Mouse (Mus musculus): Measurements from ENCODE around the gene Caskin2. TPM values are rescaled to one million over a fixed set of nuclear protein-coding genes. Genes with fewer than 3 reads are reported as not detected.
A peak's percentile ranks its signal among the peaks of the same experiment; 100 is the strongest.
"Not testable (repeated sequence)": the region's sequence is repeated elsewhere in the genome, so short reads cannot be mapped to it uniquely, and the experiment has no call there.

The Caskin2 gene
- 2.9 and 3.8 TPM in 2 replicates for total RNA-seq (2014; rRNA removed)
- polyA plus RNA-seq (2012; rRNA removed): 8.9 and 9.7 TPM in 2 replicates

DNA sequence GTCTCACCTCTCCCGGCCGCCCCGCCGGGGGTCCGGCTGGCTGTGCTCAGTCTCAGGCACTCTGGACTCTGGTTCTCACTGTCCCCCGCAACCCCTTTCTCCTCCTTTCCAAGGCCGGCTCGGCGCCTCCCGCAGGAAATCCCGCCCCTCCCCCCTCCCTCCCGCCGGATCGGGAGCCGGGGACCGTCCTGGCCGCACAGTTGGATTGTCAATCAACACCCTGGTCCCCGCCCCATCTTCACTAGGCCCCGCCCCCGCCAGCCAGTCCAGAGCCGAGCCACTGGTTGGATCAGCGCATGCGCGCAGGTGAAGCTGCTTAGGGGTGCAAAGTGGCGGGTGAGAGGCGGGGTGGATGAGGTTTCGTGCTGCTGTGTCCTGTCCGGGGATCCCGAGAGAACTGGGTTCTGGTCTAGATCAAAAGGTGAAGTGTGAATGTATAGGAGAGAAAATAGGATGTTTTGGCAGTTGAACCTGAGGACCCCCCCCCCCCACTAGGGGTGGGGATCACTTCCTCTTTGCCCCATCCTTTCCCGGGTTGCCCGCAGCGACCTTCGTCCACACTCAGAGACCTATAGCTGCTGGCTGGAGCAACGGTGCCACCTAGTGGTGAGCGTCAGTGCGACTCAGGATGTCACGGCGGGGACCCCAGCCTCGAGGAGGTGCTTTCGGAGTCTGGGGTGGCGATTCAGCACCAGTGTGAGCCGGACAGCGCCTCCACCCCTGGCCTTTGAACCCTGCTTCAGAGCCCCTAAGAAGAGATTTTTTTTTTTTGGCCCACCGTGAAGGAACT is at the start of gene Caskin2:
Gene Caskin2, minus strand, starts transcription at position 133 of the 790 bp plus-strand sequence.
- H3K27ac ChIP-seq (replicated peaks; ENCODE audit: insufficient read depth, low read depth, low read length): peak within 1 kb of the TSS; percentile 87
- no peaks in the 10 kb centered on the region for H3K27me3 ChIP-seq (ENCODE audit: control insufficient read depth, insufficient read depth, low read length)
- H3K79me2 ChIP-seq (ENCODE audit: control insufficient read depth, insufficient read depth, low read length): peaks cover 17% of the 10 kb centered on the region; the same call in 1 of the 2 replicates
- DNase-seq (ENCODE audit: extremely low read depth, low read depth, low spot score): peak; percentile 82
- peaks cover 28% of the 10 kb centered on the region for H3K4me1 ChIP-seq (ENCODE audit: control insufficient read depth, insufficient read depth, low read length)
- TF ChIP-seq POLR2A (IDR thresholded peaks at IDR 0.05; ENCODE audit: extremely low read depth, insufficient read depth, low read length) (peak; percentile 77), CTCF (IDR thresholded peaks at IDR 0.05; ENCODE audit: low read depth, low read length) (peak; percentile 95)
- H3K9ac ChIP-seq (ENCODE audit: low read depth, low read length): peak within 1 kb of the TSS; percentile 85
- no peaks in the 10 kb centered on the region for H3K36me3 ChIP-seq (ENCODE audit: control insufficient read depth, insufficient read depth, low read length)
- H3K4me3 ChIP-seq (ENCODE audit: insufficient read depth, low read depth, low read length): peak within 1 kb of the TSS; percentile 95
- WGBS: under 1% methylated on average over 44 of the region's 44 CpGs

DNA sequence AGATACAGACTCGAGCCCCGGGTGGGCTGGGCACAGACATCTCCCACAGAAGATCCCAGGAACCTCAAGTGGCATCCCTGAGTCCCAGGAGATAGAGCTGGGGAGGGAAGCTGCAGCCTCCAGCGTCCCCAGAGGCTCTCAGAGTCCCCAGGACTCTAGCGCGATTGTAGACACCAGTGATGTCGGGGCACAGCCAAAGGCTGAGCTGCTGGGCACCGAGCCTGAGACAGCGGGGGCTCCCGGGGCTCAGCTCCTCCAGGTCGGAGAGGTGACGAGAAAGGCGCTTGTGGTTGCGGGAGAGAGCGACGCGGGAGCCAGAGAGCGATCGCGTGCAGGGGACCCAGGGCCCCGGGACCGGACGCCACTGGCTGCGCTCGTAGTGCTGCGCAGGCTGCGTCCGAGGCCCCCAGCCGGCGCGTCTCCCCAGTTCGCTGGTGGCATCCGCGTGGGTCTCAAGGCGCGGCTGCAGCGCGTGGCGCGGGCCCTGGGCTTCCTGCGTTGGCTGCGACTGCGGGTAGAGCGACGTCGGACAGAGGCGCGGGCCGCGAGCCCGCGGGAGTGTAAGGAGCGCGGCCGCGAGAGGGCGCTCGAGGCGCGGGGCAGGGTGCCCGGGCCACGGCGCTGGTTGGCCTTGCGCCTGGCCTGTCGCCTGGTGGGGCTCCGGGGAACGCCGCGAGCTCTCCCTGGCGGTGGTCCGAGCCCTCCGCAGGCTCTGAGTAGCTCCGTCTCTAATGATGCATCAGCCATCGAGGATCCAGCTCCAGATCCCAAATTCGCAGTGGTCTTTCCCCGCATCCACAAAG is 45.9 kb upstream of the Caskin2 start:
- no peaks in the 10 kb centered on the region for H3K27me3 ChIP-seq (ENCODE audit: control insufficient read depth, insufficient read depth, low read length)
- 2% methylated on average over 73 of the region's 75 CpGs for WGBS
- no peak overlapping the region for H3K27ac ChIP-seq (replicated peaks; ENCODE audit: insufficient read depth, low read depth, low read length)
- H3K4me1 ChIP-seq (ENCODE audit: control insufficient read depth, insufficient read depth, low read length): peaks cover 13% of the 10 kb centered on the region; the same call in 1 of the 2 replicates
- no peaks in the 10 kb centered on the region for H3K79me2 ChIP-seq (ENCODE audit: control insufficient read depth, insufficient read depth, low read length)
- no peaks in the 10 kb centered on the region for H3K36me3 ChIP-seq (ENCODE audit: control insufficient read depth, insufficient read depth, low read length)
- H3K4me3 ChIP-seq (ENCODE audit: insufficient read depth, low read depth, low read length): peak overlapping the region; percentile 49; the same call in 1 of the 2 replicates
- H3K9ac ChIP-seq (ENCODE audit: low read depth, low read length): peak overlapping the region; percentile 75
- no peak for DNase-seq (ENCODE audit: extremely low read depth, low read depth, low spot score)
- no peak for TF ChIP-seq POLR2A (IDR thresholded peaks at IDR 0.05; ENCODE audit: extremely low read depth, insufficient read depth, low read length)
- peak; percentile 86 for TF ChIP-seq CTCF (IDR thresholded peaks at IDR 0.05; ENCODE audit: low read depth, low read length)

DNA sequence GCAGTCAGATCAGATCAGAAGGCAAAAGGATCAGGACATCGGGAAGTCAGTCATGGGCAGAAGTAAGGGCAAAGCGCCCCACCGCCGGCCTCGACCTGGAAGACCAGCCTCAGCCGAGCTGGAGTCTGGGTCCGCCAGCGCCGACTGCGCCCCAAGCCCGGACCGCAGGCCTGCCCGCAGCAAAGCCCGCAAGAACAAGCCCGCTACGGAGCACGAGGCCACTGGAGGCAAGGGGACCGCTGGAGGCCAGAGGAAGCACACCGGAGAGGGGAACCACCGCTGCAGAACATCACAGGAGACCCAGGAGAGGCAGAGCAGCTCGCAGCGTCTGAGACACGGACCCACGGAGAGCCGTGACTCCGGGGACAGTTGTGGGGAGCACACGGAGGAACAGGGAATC is 44.9 kb upstream of the Caskin2 start, which contains the start of gene Myo15b:
Gene Myo15b, plus strand, starts transcription at position 53 of the 400 bp plus-strand sequence.
- peak within 1 kb of the TSS; percentile 75 for H3K9ac ChIP-seq (ENCODE audit: low read depth, low read length)
- TF ChIP-seq CTCF (IDR thresholded peaks at IDR 0.05; ENCODE audit: low read depth, low read length) (no peak), POLR2A (IDR thresholded peaks at IDR 0.05; ENCODE audit: extremely low read depth, insufficient read depth, low read length) (no peak)
- 0 out of 2 replicates have a peak, but pooled peaks cover 3% of the 10 kb centered on the region for H3K36me3 ChIP-seq (ENCODE audit: control insufficient read depth, insufficient read depth, low read length)
- no peak for DNase-seq (ENCODE audit: extremely low read depth, low read depth, low spot score)
- H3K27ac ChIP-seq (replicated peaks; ENCODE audit: insufficient read depth, low read depth, low read length): no peak within 1 kb of the TSS
- H3K79me2 ChIP-seq (ENCODE audit: control insufficient read depth, insufficient read depth, low read length): no peaks in the 10 kb centered on the region
- H3K27me3 ChIP-seq (ENCODE audit: control insufficient read depth, insufficient read depth, low read length): no peaks in the 10 kb centered on the region
- H3K4me3 ChIP-seq (ENCODE audit: insufficient read depth, low read depth, low read length): peak within 1 kb of the TSS; percentile 49; the same call in 1 of the 2 replicates
- 17% methylated on average over 27 of the region's 27 CpGs for whole genome bisulfite sequencing
- H3K4me1 ChIP-seq (ENCODE audit: control insufficient read depth, insufficient read depth, low read length): peaks cover 13% of the 10 kb centered on the region; the same call in 1 of the 2 replicates

DNA sequence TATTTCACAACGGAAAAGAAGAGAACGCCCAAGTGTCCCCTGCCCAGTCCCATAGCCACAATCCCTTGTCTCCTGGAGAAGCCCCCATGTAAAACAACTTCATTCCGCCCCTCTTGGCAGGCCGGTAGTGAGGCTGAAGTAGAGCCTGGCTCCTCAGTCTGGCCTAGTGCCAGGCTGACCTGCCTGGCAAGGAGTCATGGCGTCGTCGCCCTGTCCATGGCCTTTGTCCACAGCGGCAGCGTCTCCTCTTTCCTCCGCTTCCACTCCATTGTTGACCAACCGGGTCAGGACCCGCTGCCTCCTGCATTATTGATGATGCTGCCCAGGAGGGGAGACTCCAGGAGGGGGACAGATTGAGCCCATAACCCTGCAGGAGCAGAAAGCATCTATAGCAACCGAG is 44.5 kb upstream of the Caskin2 start:
- no peak overlapping the region for H3K4me3 ChIP-seq (ENCODE audit: insufficient read depth, low read depth, low read length)
- no peaks in the 10 kb centered on the region for H3K27me3 ChIP-seq (ENCODE audit: control insufficient read depth, insufficient read depth, low read length)
- H3K4me1 ChIP-seq (ENCODE audit: control insufficient read depth, insufficient read depth, low read length): peaks cover 13% of the 10 kb centered on the region; the same call in 1 of the 2 replicates
- no peaks in the 10 kb centered on the region for H3K79me2 ChIP-seq (ENCODE audit: control insufficient read depth, insufficient read depth, low read length)
- H3K27ac ChIP-seq (replicated peaks; ENCODE audit: insufficient read depth, low read depth, low read length): no peak overlapping the region
- 33% methylated on average over 13 of the region's 13 CpGs for WGBS
- H3K9ac ChIP-seq (ENCODE audit: low read depth, low read length): no peak overlapping the region
- H3K36me3 ChIP-seq (ENCODE audit: control insufficient read depth, insufficient read depth, low read length): 0 out of 2 replicates have a peak, but pooled peaks cover 3% of the 10 kb centered on the region
- DNase-seq (ENCODE audit: extremely low read depth, low read depth, low spot score): peak; percentile 71
- TF ChIP-seq CTCF (IDR thresholded peaks at IDR 0.05; ENCODE audit: low read depth, low read length) (no peak), POLR2A (IDR thresholded peaks at IDR 0.05; ENCODE audit: extremely low read depth, insufficient read depth, low read length) (no peak)

DNA sequence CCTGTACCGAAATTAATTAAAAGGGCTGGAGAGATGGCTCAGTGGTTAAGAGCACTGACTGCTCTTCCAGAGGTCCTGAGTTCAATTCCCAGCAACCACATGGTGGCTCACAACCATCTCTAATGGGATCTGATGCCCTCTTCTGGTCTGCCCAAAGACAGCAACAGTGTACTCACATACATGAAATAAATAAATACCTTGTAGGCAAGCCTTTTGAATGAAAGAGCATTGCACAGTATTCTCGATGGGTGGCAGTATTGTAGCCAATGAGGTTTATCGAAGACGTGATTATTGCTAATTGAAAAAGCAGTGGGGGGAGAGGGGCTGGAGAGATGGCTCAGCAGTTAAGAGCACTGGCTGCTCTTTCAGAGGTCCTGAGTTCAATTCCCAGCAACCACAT is 43.7 kb upstream of the Caskin2 start:
- WGBS: 95% methylated on average over 4 of the region's 4 CpGs
- not testable (repeated sequence) for H3K4me3 ChIP-seq (ENCODE audit: insufficient read depth, low read depth, low read length); H3K79me2 ChIP-seq (ENCODE audit: control insufficient read depth, insufficient read depth, low read length); H3K36me3 ChIP-seq (ENCODE audit: control insufficient read depth, insufficient read depth, low read length); H3K27me3 ChIP-seq (ENCODE audit: control insufficient read depth, insufficient read depth, low read length); DNase-seq (ENCODE audit: extremely low read depth, low read depth, low spot score); H3K27ac ChIP-seq (replicated peaks; ENCODE audit: insufficient read depth, low read depth, low read length); H3K9ac ChIP-seq (ENCODE audit: low read depth, low read length)
- peaks cover 13% of the 10 kb centered on the region; the same call in 1 of the 2 replicates for H3K4me1 ChIP-seq (ENCODE audit: control insufficient read depth, insufficient read depth, low read length)

Data from liver, adult 2 months (tissue).